Mouse (Mus musculus) layer of hippocampus, adult 9-11 months (tissue): ENCODE results near the gene Lamtor3.
"Not testable (repeated sequence)": the region's sequence is repeated elsewhere in the genome, so short reads cannot be mapped to it uniquely, and the experiment has no call there.

ENCODE experiments used
- DNase-seq: peaks from one replicate; pipeline ENCODE4 v3.0.0; 2022

The Lamtor3 gene

DNA sequence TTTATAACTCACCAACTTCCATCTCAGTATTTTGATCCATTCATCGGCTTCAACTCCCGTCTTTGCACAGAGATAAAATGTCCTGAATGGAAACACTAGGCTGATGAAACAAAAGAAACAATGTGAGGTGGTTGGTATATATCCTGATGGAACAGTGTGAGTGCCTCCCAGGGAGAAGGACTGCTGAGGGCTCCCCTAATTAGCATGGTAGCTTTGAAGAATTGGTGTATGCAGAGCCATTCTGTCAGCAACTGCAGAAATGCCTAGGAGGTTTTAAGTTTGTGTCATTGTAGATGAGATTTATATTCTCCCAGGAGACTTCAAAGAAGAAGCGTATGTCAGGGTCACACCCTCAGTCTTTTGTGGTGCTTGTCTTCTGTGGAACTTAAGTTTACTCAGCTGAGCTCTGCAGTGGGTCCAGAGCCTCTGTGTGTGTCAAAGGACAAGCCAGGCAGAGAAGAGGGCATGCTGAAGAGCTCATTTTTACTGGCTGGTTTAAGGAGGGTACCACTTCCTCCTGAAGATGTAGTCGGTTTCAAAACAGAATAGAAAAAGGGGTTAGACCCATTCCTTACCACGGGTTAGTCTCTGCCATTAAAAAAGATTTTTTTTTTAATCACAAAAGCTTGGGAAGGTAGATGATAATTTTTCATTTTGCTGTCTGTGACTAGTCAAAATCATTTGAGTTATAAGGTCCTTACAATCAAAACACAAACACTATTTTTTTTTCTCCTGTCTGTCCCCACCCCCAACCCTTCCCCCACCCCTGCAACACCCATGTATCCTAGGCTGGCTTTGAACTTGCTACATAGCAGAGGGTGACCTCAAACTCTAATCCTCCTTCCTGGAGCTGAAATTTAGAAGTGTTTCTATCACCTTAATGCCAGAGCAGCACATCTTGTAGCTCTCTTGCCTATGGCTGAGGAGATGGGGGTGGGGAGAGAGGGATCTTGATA is 17.5 kb downstream of the Lamtor3 start:
- no peak for DNase-seq

DNA sequence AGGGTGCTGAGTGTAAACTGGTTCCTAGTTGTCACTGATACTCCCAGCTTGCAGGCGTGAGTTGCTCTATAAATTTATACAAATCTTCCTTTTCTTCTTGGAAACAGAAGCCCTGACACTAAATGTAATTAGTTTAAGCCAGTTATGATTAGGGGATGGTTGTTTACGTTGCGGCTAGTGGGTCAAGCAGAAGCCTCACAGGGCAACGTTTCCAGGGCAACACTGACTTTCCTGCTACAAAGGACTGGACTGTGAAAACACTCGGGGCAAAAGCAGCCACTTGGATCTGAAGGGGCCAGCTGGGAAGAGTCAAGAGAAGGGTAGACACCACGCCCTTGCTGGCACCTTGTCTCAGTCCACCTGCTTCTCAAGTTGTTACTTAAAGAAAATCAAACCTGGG is 18.2 kb downstream of the Lamtor3 start:
- no peak for DNase-seq

DNA sequence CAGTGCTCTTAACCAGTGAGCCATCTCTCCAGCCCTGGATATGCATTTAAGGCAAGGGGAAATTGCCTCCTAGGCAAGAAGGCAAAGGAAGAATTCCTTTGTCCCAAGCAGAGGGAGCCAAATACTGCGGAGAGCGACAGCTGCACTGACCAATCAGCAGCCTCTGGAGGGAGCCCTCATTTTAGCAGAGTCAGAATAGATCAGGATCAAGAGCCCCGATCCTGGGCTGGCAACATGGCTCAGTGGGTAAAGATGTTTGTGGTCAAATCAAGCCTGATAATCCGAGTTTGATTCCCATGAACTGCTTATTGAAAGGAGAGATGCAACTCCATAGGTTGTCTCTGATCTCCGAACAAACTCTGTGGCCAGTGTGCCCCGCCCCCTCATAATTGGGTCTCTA is 20.3 kb downstream of the Lamtor3 start:
- no peak for DNase-seq

DNA sequence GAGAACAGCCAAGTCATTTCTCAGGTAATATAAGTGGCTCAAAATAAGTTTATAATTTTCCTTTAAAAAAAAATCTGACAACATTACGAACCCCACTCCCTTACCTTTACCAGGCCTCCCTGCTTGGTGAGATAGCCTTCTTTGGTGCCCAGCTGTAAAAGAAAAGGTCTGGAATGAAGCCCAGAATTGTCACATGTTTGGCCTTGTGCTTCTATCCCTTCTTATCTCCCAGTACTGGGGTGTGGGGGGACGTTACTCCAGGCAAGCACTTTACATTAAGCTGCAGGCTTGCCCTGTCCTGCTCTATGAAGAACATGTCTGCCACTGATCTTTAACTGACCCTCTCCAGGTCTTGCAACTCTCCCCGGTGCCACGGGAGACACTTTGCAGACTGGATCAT is 22.5 kb downstream of the Lamtor3 start:
- no peak for DNase-seq

GRCm38 (mm10) chr3:137941555-137941954 is 23.2 kb downstream of the Lamtor3 start:
- DNase-seq = no peak

GRCm38 (mm10) chr3:137942098-137942622 is 23.9 kb downstream of the Lamtor3 start:
- DNase-seq = no peak

DNA sequence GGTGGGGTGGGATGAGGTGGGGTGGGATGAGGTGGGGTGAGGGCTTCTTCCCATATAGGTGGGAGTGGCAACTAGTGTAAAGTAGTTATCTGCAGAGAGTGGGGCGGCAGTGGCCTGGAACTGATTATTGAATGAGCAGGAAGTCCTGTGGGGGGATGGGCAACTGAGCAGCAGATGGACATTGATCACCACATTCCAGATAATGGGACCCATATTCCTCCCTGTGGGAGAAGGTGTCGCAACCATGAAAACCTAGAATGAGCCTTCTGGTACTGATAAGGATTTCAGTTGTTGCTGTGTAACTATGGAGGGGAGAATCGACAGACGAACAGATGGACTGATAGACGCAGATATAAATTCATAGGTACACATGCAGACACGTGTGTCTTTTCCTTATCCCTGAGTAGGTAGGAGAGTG is 25.4 kb downstream of the Lamtor3 start:
- DNase-seq = no peak

DNA sequence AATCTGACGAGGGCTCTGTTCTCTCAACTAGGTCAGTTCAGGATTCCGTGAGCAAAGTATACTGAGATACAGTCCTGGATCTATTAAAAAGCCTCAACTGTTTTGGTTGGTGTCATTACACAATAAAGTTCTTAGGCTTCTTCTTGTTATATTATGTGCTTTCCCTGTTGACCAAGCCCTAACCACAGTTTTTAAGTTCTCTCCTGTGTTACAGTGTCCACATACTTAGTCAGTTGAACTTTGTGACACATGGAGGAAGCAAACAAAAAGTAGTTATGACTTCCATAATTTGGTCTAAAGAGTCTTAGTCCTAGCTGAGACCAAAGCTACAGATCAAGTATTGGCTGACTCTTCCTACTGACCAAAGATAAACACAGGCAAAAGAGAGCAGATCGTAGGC is 28.5 kb downstream of the Lamtor3 start:
- no peak for DNase-seq

DNA sequence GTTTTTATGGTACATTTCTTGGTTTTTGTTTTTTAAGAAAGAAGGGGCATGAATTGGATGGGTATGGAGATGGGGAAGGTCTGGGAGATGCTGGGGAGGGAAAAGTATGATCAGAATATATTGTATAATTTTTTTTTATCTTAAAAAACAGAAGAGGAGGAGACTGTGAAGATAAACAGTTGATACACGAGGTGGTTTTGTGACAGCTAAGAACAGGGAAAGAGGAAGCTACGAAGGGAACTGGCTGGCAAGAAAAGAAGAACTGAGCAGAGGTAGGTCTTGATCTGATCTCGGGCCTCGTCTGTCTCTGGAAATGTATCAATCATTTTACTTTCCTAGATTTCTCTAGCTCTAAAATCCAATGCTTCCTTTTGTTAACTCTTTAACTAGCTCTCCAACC is 29.2 kb downstream of the Lamtor3 start:
- no peak for DNase-seq

DNA sequence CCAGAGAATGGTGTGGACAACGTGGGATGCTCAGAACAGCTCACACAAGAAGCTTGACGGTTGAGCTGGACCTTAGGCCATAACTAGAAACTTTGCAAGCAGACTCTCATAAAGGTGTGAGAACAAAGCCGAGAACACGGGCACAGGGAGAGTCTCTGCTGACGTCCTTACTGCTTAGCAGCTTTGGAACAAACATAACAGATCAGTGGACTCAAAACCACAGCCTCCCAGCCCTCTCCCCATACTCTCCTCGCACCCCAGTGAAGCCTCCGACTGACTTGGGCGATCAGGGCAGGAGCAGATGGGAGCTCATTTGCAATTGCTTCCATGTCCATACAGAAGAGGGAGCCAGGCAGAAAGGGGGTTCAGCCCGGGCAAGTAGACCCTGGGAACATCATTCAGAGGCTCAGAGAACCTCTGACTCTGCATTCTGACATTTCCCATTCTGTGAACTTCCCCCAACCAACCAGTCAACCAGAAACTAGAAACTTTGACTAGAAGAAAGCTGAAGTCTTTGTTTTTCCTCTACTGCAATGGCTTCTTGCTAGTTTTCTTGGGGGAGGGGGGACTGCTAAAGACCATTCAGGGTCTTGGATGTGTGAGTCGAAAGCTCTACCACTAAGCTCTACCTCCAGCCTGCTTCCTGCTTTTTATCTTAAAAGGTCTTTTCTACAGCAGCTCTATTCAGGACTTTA is 32.0 kb downstream of the Lamtor3 start:
- DNase-seq = no peak

GRCm38 (mm10) chr3:137951302-137951701 is 33.0 kb downstream of the Lamtor3 start:
- not testable (repeated sequence) for DNase-seq

GRCm38 (mm10) chr3:137951819-137952218 is 33.5 kb downstream of the Lamtor3 start:
- no peak for DNase-seq

GRCm38 (mm10) chr3:137952225-137952913 is 34.1 kb downstream of the Lamtor3 start:
- DNase-seq = peak; percentile 44

GRCm38 (mm10) chr3:137952914-137953880 is 34.9 kb downstream of the Lamtor3 start:
- DNase-seq = peak; percentile 87

DNA sequence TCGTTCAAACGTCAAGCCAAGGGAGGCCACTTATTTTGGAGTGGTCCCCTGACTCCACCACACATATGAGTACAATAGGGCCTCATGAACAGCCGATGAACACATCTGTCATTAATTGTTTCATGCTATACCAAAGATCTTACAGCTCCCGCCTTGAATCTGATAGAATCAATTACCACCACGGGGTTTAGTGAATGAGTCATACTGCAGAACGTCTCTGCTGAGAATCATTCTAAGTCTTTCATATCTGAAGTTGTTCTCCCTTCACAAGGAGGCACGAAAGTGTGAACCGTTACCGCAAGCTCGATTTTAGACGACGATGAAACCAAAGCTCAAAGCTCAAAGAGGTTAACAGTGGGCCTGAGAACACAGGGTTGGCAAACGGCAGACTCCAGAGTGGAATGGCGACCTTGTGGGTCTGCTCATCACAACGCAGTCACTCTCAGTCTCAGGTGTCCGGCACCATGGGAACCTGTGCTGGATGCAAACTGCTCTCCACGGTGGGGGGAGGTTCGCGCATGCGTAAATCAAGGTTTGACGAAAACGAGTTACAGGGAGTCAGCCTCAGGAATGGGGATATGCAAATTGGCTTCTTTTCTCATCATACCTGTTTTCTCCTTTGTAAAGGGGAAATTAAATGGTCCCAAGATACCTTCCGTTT is 36.1 kb downstream of the Lamtor3 start:
- no peak for DNase-seq

DNA sequence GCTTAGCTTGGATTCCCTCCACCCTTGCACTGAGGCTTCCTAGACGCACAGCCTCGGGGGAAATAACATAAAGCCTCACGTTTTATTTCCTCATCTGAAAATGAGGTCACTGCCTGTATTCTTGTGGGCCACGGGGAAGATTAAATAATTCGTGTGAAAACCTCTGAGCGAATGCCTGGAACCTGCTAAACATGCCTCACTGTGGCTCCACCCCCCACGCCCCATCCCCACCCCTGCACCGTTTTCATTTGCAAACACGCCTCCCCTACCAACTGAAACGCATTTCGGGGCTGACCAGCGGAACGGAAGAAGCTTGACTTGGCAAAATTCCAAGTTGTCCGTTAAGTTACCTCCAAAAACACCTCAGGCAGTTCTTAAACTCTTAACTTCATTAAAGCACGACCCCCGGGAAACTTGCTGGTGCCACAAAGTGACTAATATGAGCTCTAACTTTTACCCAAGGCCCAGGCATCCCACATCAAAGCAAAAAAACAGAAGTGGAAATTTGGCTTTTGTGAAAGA is 37.3 kb downstream of the Lamtor3 start:
- DNase-seq = no peak

DNA sequence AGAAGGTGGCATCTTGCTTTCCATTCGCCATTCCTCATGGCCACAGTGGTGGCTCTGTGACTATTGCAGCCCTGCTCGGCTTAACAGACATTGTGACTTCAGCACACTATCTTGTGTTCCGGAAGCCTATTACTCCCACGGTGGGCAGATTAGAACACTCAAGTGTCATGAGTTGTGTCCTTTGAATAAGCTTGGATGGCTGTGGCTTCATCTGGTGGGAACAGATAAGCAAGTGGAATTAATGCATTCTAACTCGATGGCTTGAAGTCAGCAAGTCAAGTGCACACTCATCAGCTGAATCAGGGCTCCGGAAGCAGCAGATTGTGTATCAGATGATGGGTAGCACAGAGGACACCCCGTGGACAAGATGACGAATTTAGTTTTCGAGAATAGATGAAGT is 39.6 kb downstream of the Lamtor3 start:
- DNase-seq = no peak

DNA sequence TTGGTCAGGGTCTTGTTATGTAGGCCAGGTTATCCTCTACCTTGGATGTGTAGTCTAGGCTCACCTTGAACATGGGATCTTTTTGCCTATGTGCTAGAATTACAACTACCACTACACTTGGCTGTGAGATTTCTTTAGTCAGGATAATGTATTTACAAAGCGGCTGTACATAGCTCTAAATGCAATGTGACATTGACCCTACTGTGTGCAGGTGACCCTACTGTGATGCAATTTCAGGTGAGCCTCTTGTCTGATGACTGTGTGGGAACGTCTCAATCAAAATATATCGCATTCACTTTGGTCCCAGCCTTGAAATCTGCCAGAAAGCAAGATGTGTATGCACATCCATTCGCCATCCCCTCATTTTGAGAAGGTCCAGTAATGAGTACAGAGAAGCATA is 40.0 kb downstream of the Lamtor3 start:
- no peak for DNase-seq

DNA sequence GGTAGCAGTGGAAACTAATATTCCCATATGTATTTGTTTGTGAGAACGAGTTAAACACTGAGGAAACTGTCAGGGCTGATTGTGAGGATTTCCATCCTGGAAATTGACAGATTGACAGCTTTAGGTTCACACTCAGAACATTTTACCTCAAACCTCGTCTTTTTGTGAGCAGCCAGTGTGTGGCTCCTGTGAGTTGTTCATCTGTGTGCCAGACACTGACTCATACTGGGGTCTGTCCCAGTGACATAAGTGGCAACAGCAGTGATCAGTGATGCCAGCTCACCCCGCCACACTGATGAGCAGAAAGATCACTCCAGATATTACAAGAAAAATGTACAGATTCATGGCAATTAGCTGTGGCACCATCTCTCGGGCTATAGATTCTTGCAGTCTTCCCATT is 41.1 kb downstream of the Lamtor3 start:
- DNase-seq = no peak

- DNase-seq = no peak
These were observed 43.6 kb downstream of the Lamtor3 start for GRCm38 (mm10) chr3:137961736-137962385.

DNA sequence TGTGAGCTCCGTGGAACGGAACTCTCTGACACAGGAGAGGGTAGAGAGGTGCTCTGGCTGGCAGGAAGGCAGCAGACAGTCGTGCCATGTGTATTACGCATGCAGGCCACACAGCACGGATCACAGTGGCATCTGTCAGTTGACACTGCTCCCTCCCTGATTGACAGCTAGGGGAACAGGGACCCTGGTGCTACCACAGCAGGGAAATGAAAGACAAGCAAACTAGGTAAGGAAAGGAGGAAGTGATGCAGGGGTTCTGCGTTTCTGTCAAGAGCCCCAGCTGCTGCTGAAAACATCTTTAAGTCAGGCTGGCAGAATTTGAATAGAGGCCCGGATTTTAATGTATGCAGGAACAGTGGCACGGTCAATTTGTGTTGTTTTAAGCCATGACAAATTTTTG is 45.2 kb downstream of the Lamtor3 start:
- DNase-seq = no peak
